Mouse (Mus musculus) CH12.LX (cell line): ENCODE measurements around the gene Optc. TPM values are rescaled to one million over a fixed set of nuclear protein-coding genes. Genes with fewer than 3 reads are reported as not detected.
A peak's percentile ranks its signal among the peaks of the same experiment; 100 is the strongest.

Source experiments
- DNase-seq: peaks from one replicate; pipeline ENCODE4 v3.0.0-alpha.2; 2013; ENCODE audit errors: extremely low read depth
- H3K27ac ChIP-seq: 2 replicates; pipeline ENCODE4 v1.5.1; 2012; ENCODE audit warnings: low read depth, mild to moderate bottlenecking, control low read depth, moderate library complexity; ENCODE audit not compliant: insufficient read depth
- H3K27me3 ChIP-seq: replicated peaks from 2 replicates; pipeline ENCODE3; 2012; ENCODE audit warnings: inconsistent platforms
- H3K36me3 ChIP-seq, 2 experiments: replicated peaks in 1 of 2; 2 replicates each; pipeline versions ENCODE3 to v1.6.1; 2012; ENCODE audit warnings: inconsistent platforms in 1 of 2, low read length in 1 of 2, mild to moderate bottlenecking in 1 of 2, mixed read lengths in 1 of 2, moderate library complexity in 1 of 2; ENCODE audit not compliant: control insufficient read depth in 1 of 2, insufficient read depth in 1 of 2
- H3K4me1 ChIP-seq, 2 experiments: 2 replicates each; pipeline ENCODE4 v1.6.1; 2012; ENCODE audit warnings: inconsistent platforms in 1 of 2, moderate library complexity in 1 of 2; ENCODE audit not compliant: insufficient read depth in 2 of 2, control insufficient read depth in 1 of 2
- H3K4me2 ChIP-seq: 2 replicates; pipeline ENCODE4 v1.6.1; 2012; ENCODE audit warnings: low read depth, mild to moderate bottlenecking, control low read depth; ENCODE audit not compliant: poor library complexity, insufficient read depth, severe bottlenecking
- H3K4me3 ChIP-seq, 3 experiments: fragments of 150-350 bp in 1 of 3; sonication (generic) in 1 of 3; replicated peaks in 1 of 3; 2 replicates each; pipeline versions ENCODE3 to v1.5.1; 2011 to 2012; ENCODE audit warnings: low read depth in 2 of 3, low read length in 2 of 3, mild to moderate bottlenecking in 2 of 3, moderate library complexity in 2 of 3, control low read depth in 1 of 3, improper control_type of control experiment in 1 of 3, inconsistent platforms in 1 of 3, mixed read lengths in 1 of 3; ENCODE audit not compliant: poor library complexity in 1 of 3
- H3K79me2 ChIP-seq: replicated peaks from 2 replicates; pipeline ENCODE4 v1.6.1; 2012; ENCODE audit warnings: mild to moderate bottlenecking, moderate library complexity; ENCODE audit not compliant: control insufficient read depth, poor library complexity, insufficient read depth, severe bottlenecking; ENCODE audit errors: extremely low read depth
- H3K9ac ChIP-seq: 2 replicates; pipeline ENCODE4 v1.6.1; 2012; ENCODE audit warnings: low read depth, mild to moderate bottlenecking, control low read depth, moderate library complexity; ENCODE audit not compliant: insufficient read depth
- H3K9me3 ChIP-seq: replicated peaks from 2 replicates; pipeline ENCODE3; 2012; ENCODE audit warnings: low read length, inconsistent platforms, mixed read lengths
- CTCF ChIP-seq, 2 experiments: IDR thresholded peaks in 1 of 2; conservative IDR thresholded peaks in 1 of 2; 2 replicates each; pipeline ENCODE4 v1.5.1; 2011 to 2012; ENCODE audit warnings: low read depth in 2 of 2, low read length in 2 of 2, improper control_type of control experiment in 1 of 2, inconsistent platforms in 1 of 2, mild to moderate bottlenecking in 1 of 2, moderate library complexity in 1 of 2
- E2F4 ChIP-seq: IDR thresholded peaks from 2 replicates; pipeline ENCODE4 v1.6.1; 2011; ENCODE audit warnings: low read depth, low read length, improper control_type of control experiment; ENCODE audit not compliant: insufficient replicate concordance
- ELF1 ChIP-seq: IDR thresholded peaks from 2 replicates; pipeline ENCODE4 v1.6.1; 2014; ENCODE audit warnings: low read depth, mild to moderate bottlenecking, inconsistent platforms, low read length, improper control_type of control experiment
- HCFC1 ChIP-seq: IDR thresholded peaks from 2 replicates; pipeline ENCODE4 v1.6.1; 2012; ENCODE audit warnings: low read depth, mild to moderate bottlenecking, inconsistent platforms, low read length, improper control_type of control experiment
- IRF4 ChIP-seq: IDR thresholded peaks from 2 replicates; pipeline ENCODE4 v1.6.1; 2014; ENCODE audit warnings: low read depth, mild to moderate bottlenecking, inconsistent platforms, low read length, improper control_type of control experiment
- MAFK ChIP-seq: IDR thresholded peaks from 2 replicates; pipeline ENCODE4 v1.6.1; 2011; ENCODE audit warnings: low read length, improper control_type of control experiment; ENCODE audit not compliant: insufficient replicate concordance
- MEF2A ChIP-seq: IDR thresholded peaks from 2 replicates; pipeline ENCODE4 v1.6.1; 2014; ENCODE audit warnings: low read depth, mild to moderate bottlenecking, inconsistent platforms, low read length, improper control_type of control experiment, borderline replicate concordance
- NELFE ChIP-seq: IDR thresholded peaks from 2 replicates; pipeline ENCODE4 v1.6.1; 2011; ENCODE audit warnings: low read depth, low read length, improper control_type of control experiment
- PAX5 ChIP-seq: IDR thresholded peaks from 2 replicates; pipeline ENCODE4 v1.6.1; 2012; ENCODE audit warnings: low read length, inconsistent platforms, mixed read lengths
- POLR2AphosphoS2 ChIP-seq: IDR thresholded peaks from 2 replicates; pipeline ENCODE4 v1.6.1; 2011; ENCODE audit warnings: low read depth, low read length, improper control_type of control experiment
- SIN3A ChIP-seq: IDR thresholded peaks from 2 replicates; pipeline ENCODE4 v1.6.1; 2012; ENCODE audit warnings: low read length, improper control_type of control experiment, inconsistent platforms
- SMC3 ChIP-seq: IDR thresholded peaks from 2 replicates; pipeline ENCODE4 v1.6.1; 2011; ENCODE audit warnings: low read depth, low read length, improper control_type of control experiment
- TBP ChIP-seq: conservative IDR thresholded peaks from 2 replicates; pipeline ENCODE4 v1.6.1; 2011; ENCODE audit warnings: low read depth, low read length, improper control_type of control experiment
- UBTF ChIP-seq: IDR thresholded peaks from 2 replicates; pipeline ENCODE4 v1.6.1; 2012; ENCODE audit warnings: low read depth, mild to moderate bottlenecking, inconsistent platforms, low read length, improper control_type of control experiment, moderate library complexity
- USF1 ChIP-seq: IDR thresholded peaks from 2 replicates; pipeline ENCODE4 v1.6.1; 2014; ENCODE audit warnings: low read depth, mild to moderate bottlenecking, inconsistent platforms, low read length, improper control_type of control experiment
- USF2 ChIP-seq: conservative IDR thresholded peaks from 2 replicates; pipeline ENCODE4 v1.6.1; 2011; ENCODE audit warnings: low read depth, low read length, improper control_type of control experiment
- ZMIZ1 ChIP-seq: IDR thresholded peaks from 2 replicates; pipeline ENCODE4 v1.6.1; 2012; ENCODE audit warnings: low read depth, mild to moderate bottlenecking, inconsistent platforms, low read length, improper control_type of control experiment
- dilution Hi-C: fragments of 300-500 bp; cut with MboI; formaldehyde crosslinking; loops from 2 replicates; pipeline ENCODE4 v1.14.3; 2020; ENCODE audit warnings: low sequenced_read_pairs; ENCODE audit not compliant: extremely low pct_unique_long_range_greater_than_20kb, extremely low pct_ligation_motif_present
- in situ Hi-C: fragments of 300-500 bp; cut with MboI; formaldehyde crosslinking; loops from 3 replicates; pipeline ENCODE4 v1.14.3; 2019; ENCODE audit warnings: low sequenced_read_pairs, low pct_ligation_motif_present, low pct_unique_long_range_greater_than_20kb, mixed read lengths
- polyA plus RNA-seq: library from polyadenylated mRNA; unstranded; fragments of >175 nt; gene quantifications from 2 replicates; pipeline ENCODE4 v1.2.1, GENCODE M21; 2012; ENCODE audit warnings: low read depth; ENCODE audit not compliant: insufficient read length
- total RNA-seq, 2 experiments: library from RNA; depleted of rRNA; stranded (reverse); fragments of 300-350 nt in 1 of 2; fragments of >200 nt in 1 of 2; gene quantifications; 2 replicates each; pipeline ENCODE4 v1.2.3; 2012 to 2014

Optc gene
- total and polyA plus RNA-seq, 3 experiments: not detected

DNA sequence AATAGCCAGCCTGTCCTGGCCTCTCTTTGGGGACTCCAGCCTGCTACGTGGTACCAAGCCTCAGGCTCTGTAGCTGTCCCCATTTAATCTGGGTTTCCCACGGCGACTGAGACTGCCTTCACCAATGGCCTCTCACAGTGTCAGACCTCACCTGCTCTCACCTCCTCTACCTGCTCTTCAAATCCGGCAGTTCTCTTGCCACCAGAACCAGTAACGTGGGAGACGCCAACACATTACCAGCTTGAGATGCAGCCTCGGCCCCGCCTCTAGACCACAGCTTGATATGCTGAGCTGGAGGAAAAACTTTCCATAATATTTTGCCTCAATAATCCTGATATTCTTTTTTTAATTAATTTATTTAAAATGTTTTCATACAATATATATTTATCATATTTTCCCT lies 31.9 kb upstream of the Optc start:
- dilution Hi-C loops: no loop called here
- H3K9ac ChIP-seq: no peak overlapping the region
- peaks cover 68% of the 10 kb centered on the region for H3K27me3 ChIP-seq
- peaks cover 16% of the 10 kb centered on the region for H3K9me3 ChIP-seq
- no peak overlapping the region for H3K4me3 ChIP-seq
- H3K27ac ChIP-seq: no peak overlapping the region
- TF ChIP-seq SMC3 (no peak), POLR2AphosphoS2 (no peak), MAFK (no peak), PAX5 (no peak), E2F4 (no peak), TBP (no peak), IRF4 (no peak), MEF2A (no peak), USF2 (no peak)
- in situ Hi-C loops: no loop called here
- H3K4me2 ChIP-seq: no peak overlapping the region
- H3K79me2 ChIP-seq: no peaks in the 10 kb centered on the region
- no peak for DNase-seq
- H3K4me1 ChIP-seq: no peaks in the 10 kb centered on the region; a peak in 1 of 4 replicates
- H3K36me3 ChIP-seq: no peaks in the 10 kb centered on the region

DNA sequence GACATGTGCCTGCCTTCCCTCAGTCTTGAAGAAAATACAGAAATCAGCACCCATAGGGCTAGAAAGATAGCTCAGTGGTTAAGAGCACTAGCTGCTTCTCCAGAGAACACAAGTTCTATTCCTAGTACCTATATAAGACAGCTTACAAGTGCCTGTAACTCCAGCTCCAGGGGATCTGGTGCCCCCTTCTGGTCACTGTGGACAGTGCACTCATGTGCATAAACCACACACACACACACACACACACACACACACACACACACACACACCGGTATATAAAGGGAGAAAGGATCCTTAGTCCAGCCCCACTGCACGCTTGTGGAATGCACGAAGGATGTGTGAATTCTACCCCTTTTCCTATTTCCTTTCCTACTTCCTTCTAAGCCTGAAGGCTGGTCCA lies 28.4 kb upstream of the Optc start:
- no peak for DNase-seq
- dilution Hi-C loops: no loop called here
- TF ChIP-seq CTCF (conservative IDR thresholded peaks at IDR 0.05 in 1 of 2, IDR thresholded peaks at IDR 0.05 in 1 of 2; ENCODE audit: low read depth in 2 of 2, low read length in 2 of 2): peak in 1 of 2 experiments; percentile 23; a peak in 2 of 4 replicates
- no peak for TF ChIP-seq HCFC1
- no peak for TF ChIP-seq NELFE
- no peak for TF ChIP-seq ZMIZ1
- TF ChIP-seq UBTF: no peak
- no peak for TF ChIP-seq ELF1
- no peak for TF ChIP-seq SIN3A
- no peak for TF ChIP-seq USF1
- in situ Hi-C loops: no loop called here
- H3K27ac ChIP-seq: no peak overlapping the region
- H3K36me3 ChIP-seq: no peaks in the 10 kb centered on the region
- H3K9me3 ChIP-seq: peaks cover 13% of the 10 kb centered on the region
- no peaks in the 10 kb centered on the region for H3K79me2 ChIP-seq
- no peaks in the 10 kb centered on the region; a peak in 1 of 4 replicates for H3K4me1 ChIP-seq
- no peak overlapping the region for H3K4me2 ChIP-seq
- H3K27me3 ChIP-seq: peaks cover 75% of the 10 kb centered on the region
- no peak overlapping the region for H3K4me3 ChIP-seq
- H3K9ac ChIP-seq: no peak overlapping the region
